8 mouse cellular contexts compared by ENCODE assay signal in the genomic region with DNA sequence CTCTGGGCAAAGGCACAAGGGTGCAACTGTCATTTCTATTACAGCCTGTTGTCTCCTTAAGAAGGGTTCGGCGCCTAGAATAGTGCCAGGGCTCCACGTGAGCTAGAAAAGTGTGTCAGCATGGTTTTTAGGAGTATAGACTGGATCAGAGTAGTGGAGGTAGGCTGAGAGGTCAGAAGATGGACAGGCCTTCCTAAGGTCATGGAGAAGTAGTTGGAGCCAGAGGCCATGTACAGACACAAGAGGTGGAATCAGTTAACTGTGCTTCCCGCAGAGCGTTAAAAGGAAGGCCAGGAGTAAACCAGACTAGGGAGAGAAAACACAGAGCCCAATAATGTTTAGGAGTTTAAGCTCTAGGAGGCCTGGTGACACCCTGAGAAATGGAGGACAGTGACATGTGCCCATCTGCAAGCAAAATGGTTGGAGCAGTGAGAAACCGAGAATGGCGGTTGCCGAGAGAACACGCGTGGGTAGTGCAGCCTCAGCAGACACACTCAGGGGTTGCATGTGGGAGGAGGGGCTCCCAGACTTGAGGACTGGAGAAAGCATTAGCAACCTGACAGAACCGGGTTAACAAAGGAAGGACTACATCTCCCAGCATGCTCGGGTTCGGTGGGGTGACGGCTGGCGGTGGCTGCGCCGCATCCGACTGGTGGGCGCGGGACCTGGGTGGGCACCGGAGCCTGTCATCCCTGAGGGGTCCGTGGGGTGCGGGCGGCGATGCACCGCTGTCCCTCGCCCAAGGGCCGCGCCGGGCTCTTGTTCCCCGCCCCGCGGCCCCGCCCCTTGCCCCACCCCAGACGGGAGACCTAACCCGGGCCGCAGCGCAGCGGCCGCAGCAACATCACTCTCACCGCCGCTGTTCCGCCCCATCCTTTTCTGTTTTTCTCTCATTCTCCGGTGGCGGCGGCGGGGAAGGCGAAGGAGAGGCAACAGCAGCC. TPM values are rescaled to one million over a fixed set of nuclear protein-coding genes. Genes with fewer than 3 reads are reported as not detected.
A peak's percentile ranks its signal among the peaks of the same experiment; 100 is the strongest.
DNase-seq lines count a peak whose midpoint lies in the region; ATAC-seq and TF ChIP-seq lines count a peak whose summit lies in the region.

A gene (plus strand): TSS at position 625 of the 941 bp plus-strand sequence.

- peak; percentile 77 for ATAC-seq in heart, embryonic 11.5 days (replicated peaks; ENCODE audit: insufficient number of reproducible peaks, low FRiP score, low TSS enrichment)
- ATAC-seq in kidney, embryonic 15.5 days (replicated peaks; ENCODE audit: low FRiP score) = peak; percentile 91
- peak; percentile 87 for ATAC-seq in limb, embryonic 15.5 days (ENCODE audit: insufficient number of reproducible peaks, low FRiP score, low TSS enrichment, low read depth)
- ATAC-seq in midbrain, postnatal 0 days (ENCODE audit: low FRiP score) = peak; percentile 92

- peak within 1 kb of the TSS; percentile 82 for H3K4me3 ChIP-seq in embryonic fibroblast, embryonic 13.5 days (ENCODE audit: insufficient read depth, low read length)
- peak within 1 kb of the TSS; percentile 81 for H3K4me3 ChIP-seq in heart, embryonic 11.5 days (ENCODE audit: low read depth, low read length)
- H3K4me3 ChIP-seq in kidney, embryonic 15.5 days (replicated peaks) = peak within 1 kb of the TSS; percentile 67
- peak within 1 kb of the TSS; percentile 78 for H3K4me3 ChIP-seq in limb, embryonic 15.5 days
- H3K4me3 ChIP-seq in midbrain, postnatal 0 days (ENCODE audit: low read depth, low read length) = peak within 1 kb of the TSS; percentile 85

- peak within 1 kb of the TSS; percentile 79 for H3K9ac ChIP-seq in heart, embryonic 11.5 days (ENCODE audit: low read depth, low read length)
- H3K9ac ChIP-seq in kidney, embryonic 15.5 days = peak within 1 kb of the TSS; percentile 67
- peak within 1 kb of the TSS; percentile 58 for H3K9ac ChIP-seq in limb, embryonic 15.5 days
- H3K9ac ChIP-seq in midbrain, postnatal 0 days (replicated peaks; ENCODE audit: low read length, poor library complexity, severe bottlenecking) = peak within 1 kb of the TSS; percentile 97

- no peak for TF ChIP-seq CTCF in embryonic fibroblast, embryonic 13.5 days (IDR thresholded peaks at IDR 0.05; ENCODE audit: borderline replicate concordance, insufficient read depth, low read length)
- TF ChIP-seq CTCF in midbrain, postnatal 0 days (IDR thresholded peaks at IDR 0.05) = no peak

- 0 out of 2 replicates have a peak, but pooled peaks cover 4% of the 10 kb centered on the region for H3K9me3 ChIP-seq in heart, embryonic 11.5 days (replicated peaks; ENCODE audit: control insufficient read depth, low read length)
- H3K9me3 ChIP-seq in kidney, embryonic 15.5 days (replicated peaks) = no peaks in the 10 kb centered on the region
- no peaks in the 10 kb centered on the region for H3K9me3 ChIP-seq in limb, embryonic 15.5 days
- H3K9me3 ChIP-seq in midbrain, postnatal 0 days (ENCODE audit: low read length) = no peaks in the 10 kb centered on the region

- peaks cover 6% of the 10 kb centered on the region for H3K4me1 ChIP-seq in embryonic fibroblast, embryonic 13.5 days (ENCODE audit: control insufficient read depth, insufficient read depth, low read length)
- H3K4me1 ChIP-seq in heart, embryonic 11.5 days (ENCODE audit: control insufficient read depth, insufficient read depth, low read length) = peaks cover 5% of the 10 kb centered on the region; the same call in 1 of the 2 replicates
- H3K4me1 ChIP-seq in kidney, embryonic 15.5 days = peaks cover 30% of the 10 kb centered on the region
- H3K4me1 ChIP-seq in limb, embryonic 15.5 days = peaks cover 27% of the 10 kb centered on the region
- H3K4me1 ChIP-seq in midbrain, postnatal 0 days (ENCODE audit: insufficient read depth, low read length) = peaks cover 17% of the 10 kb centered on the region; the same call in 1 of the 2 replicates

- H3K4me2 ChIP-seq in heart, embryonic 11.5 days = peak within 1 kb of the TSS; percentile 72
- peak within 1 kb of the TSS; percentile 94 for H3K4me2 ChIP-seq in kidney, embryonic 15.5 days
- peak within 1 kb of the TSS; percentile 91 for H3K4me2 ChIP-seq in limb, embryonic 15.5 days
- H3K4me2 ChIP-seq in midbrain, postnatal 0 days (ENCODE audit: low read depth, low read length, poor library complexity, severe bottlenecking) = peak within 1 kb of the TSS; percentile 92

- WGBS in heart, embryonic 11.5 days (ENCODE audit: insufficient replicate concordance) = 8% methylated on average over 45 of the region's 48 CpGs
- WGBS in kidney, embryonic 15.5 days = 7% methylated on average over 48 of the region's 48 CpGs
- 6% methylated on average over 48 of the region's 48 CpGs for WGBS in limb, embryonic 15.5 days
- 6% methylated on average over 42 of the region's 48 CpGs for WGBS in midbrain, postnatal 0 days

- peak; percentile 58 for DNase-seq in 416B (ENCODE audit: low read depth)
- DNase-seq in adrenal gland, postnatal 4 days (ENCODE audit: low spot score in 2 of 2) = peak; percentile 21 to 47
- peak; percentile 95 for DNase-seq in midbrain, postnatal 0 days (ENCODE audit: low spot score)
- DNase-seq in spleen, postnatal 4 days (ENCODE audit: low spot score in 2 of 2) = peak; percentile 49 to 75

- H3K36me3 ChIP-seq in heart, embryonic 11.5 days (ENCODE audit: control insufficient read depth, insufficient read depth, low read length) = peaks cover 3% of the 10 kb centered on the region; the same call in 1 of the 2 replicates
- peaks cover 16% of the 10 kb centered on the region for H3K36me3 ChIP-seq in kidney, embryonic 15.5 days
- peaks cover 13% of the 10 kb centered on the region for H3K36me3 ChIP-seq in limb, embryonic 15.5 days
- H3K36me3 ChIP-seq in midbrain, postnatal 0 days (ENCODE audit: insufficient read depth, low read length) = no peaks in the 10 kb centered on the region

- TF ChIP-seq POLR2A in embryonic fibroblast, embryonic 13.5 days (IDR thresholded peaks at IDR 0.05; ENCODE audit: low read depth, low read length) = peak; percentile 81

- H3K27me3 ChIP-seq in heart, embryonic 11.5 days (ENCODE audit: control insufficient read depth, insufficient read depth, low read length) = no peaks in the 10 kb centered on the region
- no peaks in the 10 kb centered on the region for H3K27me3 ChIP-seq in kidney, embryonic 15.5 days
- H3K27me3 ChIP-seq in limb, embryonic 15.5 days = no peaks in the 10 kb centered on the region
- H3K27me3 ChIP-seq in midbrain, postnatal 0 days (ENCODE audit: insufficient read depth, low read length) = no peaks in the 10 kb centered on the region

- no peak within 1 kb of the TSS for H3K27ac ChIP-seq in embryonic fibroblast, embryonic 13.5 days (ENCODE audit: insufficient read depth, low read length)
- H3K27ac ChIP-seq in heart, embryonic 11.5 days (ENCODE audit: low read depth, low read length) = peak within 1 kb of the TSS; percentile 67
- H3K27ac ChIP-seq in kidney, embryonic 15.5 days = peak within 1 kb of the TSS; percentile 77
- peak within 1 kb of the TSS; percentile 82 for H3K27ac ChIP-seq in limb, embryonic 15.5 days
- H3K27ac ChIP-seq in midbrain, postnatal 0 days (ENCODE audit: low read depth, low read length) = peak within 1 kb of the TSS; percentile 99

RNA-seq across cellular contexts. Expression of the gene that starts here (rescaled TPM):
- 10 to 100 TPM; 29.2 to 33.0 TPM for total RNA-seq in adrenal gland, postnatal 4 days (2021)
- polyA plus RNA-seq in embryonic fibroblast, embryonic 13.5 days (2011; ENCODE audit: insufficient read length, low read depth, missing spikeins) = 12.2 and 12.7 TPM in 2 replicates
- polyA plus RNA-seq in heart, embryonic 11.5 days (2014; fragmentation: Nextera tagmentation; extraction: Ambion mirVana) = 5.9 and 8.7 TPM in 2 replicates
- 10.8 and 11.0 TPM in 2 replicates for polyA plus RNA-seq in kidney, embryonic 15.5 days (2015; fragmentation: Nextera tagmentation; extraction: Ambion mirVana)
- 9.8 and 12.5 TPM in 2 replicates for polyA plus RNA-seq in limb, embryonic 15.5 days (2015; fragmentation: Nextera tagmentation; extraction: Ambion mirVana)
- total RNA-seq in midbrain, postnatal 0 days (2014; rRNA removed) = 172 and 176 TPM in 2 replicates
- polyA plus RNA-seq in midbrain, postnatal 0 days (2015; fragmentation: Nextera tagmentation; extraction: Ambion mirVana) = 70.0 and 70.7 TPM in 2 replicates

Comparison
In these comparisons a context has a peak if more than half of its experiments do, and no peak if none do; other contexts are left out.
1. DNase-seq: peak in every context shown above with its lines; median percentile 95 in midbrain, postnatal 0 days; 62 in spleen, postnatal 4 days; 58 in 416B; 34 in adrenal gland, postnatal 4 days.